9 mouse cellular contexts compared by ENCODE assay signal in genomic region chr15:85070561-85070960, GRCm38 (mm10). TPM values are rescaled to one million over a fixed set of nuclear protein-coding genes. Genes with fewer than 3 reads are reported as not detected.
A peak's percentile ranks its signal among the peaks of the same experiment; 100 is the strongest.
DNase-seq lines count a peak whose midpoint lies in the region; ATAC-seq and TF ChIP-seq lines count a peak whose summit lies in the region.
"Had no signal": no experiment of that assay in that cellular context is flagged by ENCODE, and none has a peak within 500 bp of the region (broad histone marks: within the 10 kb centered on the region; RNA-seq: fewer than 3 reads in every experiment).

No protein-coding gene starts in this region.

- 28% methylated on average over 2 of the region's 2 CpGs for WGBS in heart, embryonic 11.5 days (ENCODE audit: insufficient replicate concordance)

- no peaks in the 10 kb centered on the region for H3K9me3 ChIP-seq in heart, embryonic 11.5 days (replicated peaks; ENCODE audit: control insufficient read depth, low read length)
- no peaks in the 10 kb centered on the region for H3K9me3 ChIP-seq in G1E (replicated peaks)
- H3K9me3 ChIP-seq: lung, embryonic 15.5 days had no signal

- no peak overlapping the region for H3K9ac ChIP-seq in heart, embryonic 11.5 days (ENCODE audit: low read depth, low read length)
- H3K9ac ChIP-seq: lung, embryonic 15.5 days had no signal

- peak; percentile 67 for TF ChIP-seq CTCF in G1E (IDR thresholded peaks at IDR 0.05; ENCODE audit: low read depth, low read length)

- ATAC-seq in heart, embryonic 11.5 days (replicated peaks; ENCODE audit: insufficient number of reproducible peaks, low FRiP score, low TSS enrichment), result no peak
- no peak for ATAC-seq in G1E (ENCODE audit: extremely low read depth, insufficient number of reproducible peaks, low FRiP score, poor library complexity, severe bottlenecking)

- H3K27me3 ChIP-seq in heart, embryonic 11.5 days (ENCODE audit: control insufficient read depth, insufficient read depth, low read length), result no peaks in the 10 kb centered on the region
- no peaks in the 10 kb centered on the region for H3K27me3 ChIP-seq in G1E (ENCODE audit: insufficient read depth, low read length)
- H3K27me3 ChIP-seq: lung, embryonic 15.5 days had no signal

- no peak overlapping the region for H3K27ac ChIP-seq in heart, embryonic 11.5 days (ENCODE audit: low read depth, low read length)
- H3K27ac ChIP-seq: lung, embryonic 15.5 days had no signal

- DNase-seq in heart, adult 11 months, result peak; percentile 85
- peak; percentile 14 for DNase-seq in 3134 (ENCODE audit: extremely low read depth, insufficient read length, low spot score)
- DNase-seq in G1E (ENCODE audit: low spot score), result peak; percentile 16
- DNase-seq in cerebellum, postnatal 36 days, result peak; percentile 41 to 50
- DNase-seq in kidney, adult 9 months, result peak; percentile 72
- DNase-seq in lung, postnatal 25 days (ENCODE audit: low spot score), result peak; percentile 55
- no peak for DNase-seq in urinary bladder, postnatal 4 days (ENCODE audit: low spot score in 2 of 2)

- no peak overlapping the region for H3K4me3 ChIP-seq in heart, embryonic 11.5 days (ENCODE audit: low read depth, low read length)
- H3K4me3 ChIP-seq in G1E (ENCODE audit: low read depth, low read length), result no peak overlapping the region
- H3K4me3 ChIP-seq: lung, embryonic 15.5 days had no signal

- H3K4me2 ChIP-seq in heart, embryonic 11.5 days, result no peak overlapping the region
- H3K4me2 ChIP-seq: lung, embryonic 15.5 days had no signal

- no peaks in the 10 kb centered on the region for H3K36me3 ChIP-seq in heart, embryonic 11.5 days (ENCODE audit: control insufficient read depth, insufficient read depth, low read length)
- no peaks in the 10 kb centered on the region for H3K36me3 ChIP-seq in G1E (replicated peaks)
- H3K36me3 ChIP-seq: lung, embryonic 15.5 days had no signal

- H3K4me1 ChIP-seq in heart, embryonic 11.5 days (ENCODE audit: control insufficient read depth, insufficient read depth, low read length), result no peaks in the 10 kb centered on the region
- H3K4me1 ChIP-seq in G1E (ENCODE audit: insufficient read depth, low read depth, low read length), result no peaks in the 10 kb centered on the region
- H3K4me1 ChIP-seq: lung, embryonic 15.5 days had no signal

RNA-seq across cellular contexts. Expression of gene Fam118a, which starts 41.8 kb away (rescaled TPM):
- polyA plus RNA-seq in heart, embryonic 11.5 days (2014; fragmentation: Nextera tagmentation; extraction: Ambion mirVana), result 16.2 and 20.1 TPM in 2 replicates
- total RNA-seq in G1E (2014; fragmentation: Nextera tagmentation) (13.9 and 17.2 TPM in 2 replicates), G1E (2017) (14.7 and 14.9 TPM in 2 replicates)
- polyA plus RNA-seq in G1E (2012), result 4.4 and 6.9 TPM in 2 replicates

RNA-seq across cellular contexts. Expression of gene Upk3a, which starts 53.6 kb away (rescaled TPM):
- not detected in 2 replicates for polyA plus RNA-seq in heart, embryonic 11.5 days (2014; fragmentation: Nextera tagmentation; extraction: Ambion mirVana)
- total RNA-seq in G1E (2014; fragmentation: Nextera tagmentation) (not detected in 2 replicates), G1E (2017) (not detected in 2 replicates)
- polyA plus RNA-seq in G1E (2012), result not detected in 2 replicates

Comparison
In these comparisons a context has a peak if more than half of its experiments do, and no peak if none do; other contexts are left out.
1. DNase-seq: peak in heart, adult 11 months (single experiment), 3134 (single experiment), G1E (single experiment), cerebellum, postnatal 36 days (2 of 2), kidney, adult 9 months (single experiment) and lung, postnatal 25 days (single experiment); none in urinary bladder, postnatal 4 days (0 of 2).